Mouse (Mus musculus): ENCODE measurements around the gene Tmem80.
A peak's percentile ranks its signal among the peaks of the same experiment; 100 is the strongest.

Tmem80 gene

DNA sequence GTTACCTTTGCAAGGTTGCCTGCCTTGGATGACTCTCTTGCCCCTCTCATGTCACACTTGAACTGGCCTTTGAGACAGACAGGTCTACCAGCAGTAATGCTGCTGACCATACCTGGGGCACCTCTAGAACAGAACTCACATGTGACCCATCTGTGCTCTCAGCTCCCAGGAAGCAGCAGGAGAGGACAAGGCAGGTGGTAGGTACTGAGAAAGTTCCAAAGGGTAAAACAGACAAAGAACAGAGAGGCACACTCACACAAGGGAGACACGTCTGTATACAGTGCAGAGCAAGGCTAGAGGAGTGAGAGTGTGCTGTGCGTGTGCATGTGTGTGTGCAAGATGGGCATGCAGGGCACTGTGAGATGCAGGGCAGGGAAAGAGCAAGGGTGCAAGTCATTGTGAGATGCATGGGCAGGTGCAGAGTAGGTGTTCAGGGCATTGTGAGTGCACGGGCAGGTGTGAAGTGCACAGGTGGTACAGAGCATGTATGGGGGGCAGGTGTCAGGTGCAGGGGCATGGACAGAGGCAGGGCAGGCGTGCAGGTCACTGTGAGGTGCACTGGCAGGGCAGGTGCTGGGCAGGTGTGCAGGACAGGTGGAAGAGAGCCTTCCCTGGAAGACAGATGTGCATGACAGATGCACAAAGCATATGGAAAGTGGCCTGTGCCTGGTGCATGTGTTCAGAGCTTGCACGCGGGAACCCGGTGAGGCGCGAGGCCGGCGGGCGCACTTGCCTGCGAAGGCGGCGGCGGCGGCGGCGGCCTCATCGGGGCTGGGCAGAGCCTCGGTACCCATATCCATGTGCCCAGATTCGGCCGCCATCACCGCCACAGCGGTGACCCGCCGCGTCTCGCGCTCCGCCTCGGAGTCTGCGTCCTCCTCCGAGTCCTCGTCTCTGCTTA, 743 bp upstream of the Tmem80 start:
- peak; percentile 43 for DNase-seq (ENCODE audit: low spot score)

DNA sequence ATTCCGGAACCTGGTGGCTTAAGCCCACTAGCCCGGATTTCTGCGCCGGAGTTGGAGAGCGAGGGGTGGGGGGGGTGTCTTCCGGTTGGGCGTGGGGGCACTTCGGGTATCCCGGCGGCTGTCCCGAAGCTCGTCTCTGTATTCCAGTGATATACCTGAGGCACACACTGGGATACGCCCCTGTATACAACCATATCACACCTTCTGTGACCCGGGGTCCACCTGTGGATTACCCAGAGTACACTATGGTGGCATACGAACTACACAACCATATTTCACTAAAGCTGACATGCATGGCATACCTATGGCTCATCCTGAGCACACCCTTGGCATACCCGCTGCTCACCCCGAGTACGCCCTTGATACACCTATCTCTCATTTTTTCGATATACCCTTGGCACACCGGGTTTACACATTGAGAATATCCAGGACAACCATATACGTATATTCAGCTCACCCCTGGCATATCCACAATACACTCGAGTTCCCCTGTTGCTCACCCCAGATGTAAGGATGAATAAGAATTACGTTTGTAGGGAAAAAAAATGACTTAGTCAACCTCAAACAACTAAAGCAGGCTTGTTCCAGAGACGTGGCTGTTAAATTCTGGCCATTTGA, 943 bp downstream of the Tmem80 start:
- DNase-seq (ENCODE audit: low spot score), result no peak

- DNase-seq (ENCODE audit: low spot score), result no peak
Observed at GRCm38 (mm10) chr7:141330706-141331105, 3.2 kb downstream of the Tmem80 start.

DNA sequence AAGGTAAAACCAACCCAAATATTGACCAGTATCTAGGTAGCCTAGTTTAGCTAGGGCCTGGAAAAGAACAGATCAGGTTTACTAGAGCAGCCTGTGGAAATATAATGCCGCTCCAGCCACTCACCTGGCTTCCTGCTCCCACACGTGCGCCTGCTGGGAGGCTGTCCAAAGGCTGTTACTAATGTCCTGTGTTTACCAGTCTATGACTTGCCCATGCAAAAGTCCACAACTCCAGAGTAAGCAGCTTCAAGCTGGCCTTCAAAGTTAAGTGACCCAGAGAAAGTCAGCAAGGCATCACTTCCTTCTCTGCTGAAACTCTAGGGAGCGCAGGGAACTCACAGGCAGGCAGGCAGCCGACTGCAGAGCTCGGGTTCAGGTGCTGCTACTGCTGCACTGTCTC, 4.5 kb downstream of the Tmem80 start:
- no peak for DNase-seq (ENCODE audit: low spot score)

GRCm38 (mm10) chr7:141335044-141335579, 7.6 kb downstream of the Tmem80 start:
- no peak for DNase-seq (ENCODE audit: low spot score)

DNA sequence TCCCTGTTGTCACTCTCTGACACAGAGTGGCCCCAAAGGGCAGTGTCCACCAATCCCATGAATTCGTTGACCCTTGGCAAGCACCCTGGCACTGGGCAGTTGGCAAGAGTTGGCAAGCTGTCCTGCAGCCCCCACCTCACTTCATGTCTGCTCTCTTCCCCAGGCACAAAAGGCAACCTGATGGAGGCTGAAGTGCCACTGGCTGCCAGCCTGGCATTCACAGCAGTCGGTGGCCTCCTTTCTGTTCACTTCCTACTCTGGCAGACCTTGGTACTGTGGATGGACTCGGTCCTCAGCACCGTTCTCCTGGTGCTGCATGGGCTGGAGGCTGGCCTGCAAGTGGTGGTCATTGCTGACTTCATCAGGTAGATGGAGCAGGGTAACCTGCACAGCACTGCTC, 8.1 kb downstream of the Tmem80 start:
- no peak for DNase-seq (ENCODE audit: low spot score)

DNA sequence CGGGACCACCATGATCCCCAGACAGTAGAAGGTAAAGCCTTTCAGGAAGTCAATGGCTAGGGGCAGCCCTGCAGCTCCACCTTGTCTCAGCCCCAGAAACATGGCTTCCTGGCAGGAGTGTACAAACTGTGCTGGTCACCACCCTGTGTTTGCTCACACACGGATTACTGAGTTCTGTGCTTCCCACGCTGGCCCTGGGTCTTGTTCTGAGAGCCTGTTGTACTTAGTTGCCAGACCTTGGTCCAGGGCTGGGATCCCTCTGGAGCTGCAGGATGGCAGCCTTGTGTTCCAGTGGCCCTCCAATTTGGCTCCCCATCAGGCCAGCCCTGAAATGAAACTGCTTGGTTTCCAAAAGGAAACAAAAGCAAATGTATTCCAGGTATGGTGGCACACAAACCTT, 8.8 kb downstream of the Tmem80 start:
- no peak for DNase-seq (ENCODE audit: low spot score)

DNA sequence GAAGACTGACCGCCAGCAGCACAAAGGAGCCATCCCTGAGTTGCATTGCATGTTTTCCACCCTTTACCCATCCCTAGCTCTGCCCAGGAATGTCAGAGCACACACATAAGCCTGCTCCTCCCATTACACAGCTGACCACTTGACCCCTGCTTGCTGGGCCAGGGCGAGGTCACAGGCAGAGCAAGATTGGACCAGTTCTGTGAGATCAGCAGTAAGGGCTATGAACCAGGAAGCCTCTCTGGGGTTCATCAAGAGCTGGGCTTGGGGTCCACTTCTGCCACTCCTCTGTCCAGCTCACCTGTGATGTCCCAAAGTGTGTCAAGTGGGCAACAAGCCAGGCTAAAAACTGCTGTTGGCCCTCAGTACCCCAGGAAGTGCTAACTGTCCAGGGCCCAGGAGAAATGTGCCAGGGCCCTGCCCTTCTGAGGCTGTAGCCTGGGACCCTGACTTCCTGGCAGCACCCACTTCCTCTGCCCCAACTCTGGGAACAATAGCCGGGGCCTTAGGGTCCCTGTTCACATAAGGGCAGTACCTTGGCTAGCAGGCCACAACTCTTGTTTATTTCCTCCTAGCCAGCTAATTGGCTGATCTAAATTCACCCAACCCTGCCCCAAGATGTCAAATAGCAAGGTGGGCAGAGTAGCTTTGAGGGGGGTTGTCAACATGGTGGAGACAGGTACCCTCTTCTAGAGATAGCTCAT, 10.3 kb downstream of the Tmem80 start:
- DNase-seq (ENCODE audit: low spot score), result no peak

GRCm38 (mm10) chr7:141338576-141339131, 11.1 kb downstream of the Tmem80 start, which contains the start of gene Eps8l2:
TSS of gene Eps8l2 (plus strand) at chr7:141338880.
- no peak for DNase-seq (ENCODE audit: low spot score)

DNA sequence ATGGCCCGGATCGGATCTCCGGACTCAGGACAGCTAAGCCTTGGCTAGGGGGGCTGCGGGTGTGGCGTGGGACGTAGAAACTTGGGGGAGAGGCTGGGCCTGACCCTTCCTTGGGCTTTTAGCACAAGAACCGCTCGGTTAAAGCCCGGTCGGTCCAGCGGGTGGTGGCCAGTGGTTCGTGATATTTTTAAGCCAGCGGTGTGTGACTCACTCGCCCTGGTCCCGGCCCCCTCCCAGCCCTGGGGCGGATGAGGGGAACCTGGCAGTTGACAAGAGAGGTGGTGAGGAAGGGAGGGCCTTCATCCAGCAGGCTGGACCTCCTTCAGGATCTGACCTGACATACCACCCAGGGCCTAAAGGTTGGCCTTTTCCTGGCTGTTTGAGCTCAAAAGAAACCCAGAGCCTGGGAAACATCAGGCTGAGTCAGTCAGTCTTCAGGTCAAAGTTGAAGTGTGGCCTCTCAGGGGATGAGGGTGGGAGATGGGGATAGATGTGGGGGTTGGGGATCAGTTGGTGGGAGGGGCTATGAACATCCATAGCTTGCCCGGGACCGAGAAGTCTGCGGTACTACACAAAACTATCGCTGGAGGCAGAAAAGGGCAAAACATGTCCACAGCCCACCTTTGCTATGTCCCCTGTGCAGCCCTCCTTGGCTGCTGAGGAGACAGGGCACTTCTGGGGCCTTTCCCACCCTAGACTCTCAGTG, 11.8 kb downstream of the Tmem80 start:
- no peak for DNase-seq (ENCODE audit: low spot score)

GRCm38 (mm10) chr7:141340023-141340422, 12.5 kb downstream of the Tmem80 start:
- DNase-seq (ENCODE audit: low spot score), result no peak

DNA sequence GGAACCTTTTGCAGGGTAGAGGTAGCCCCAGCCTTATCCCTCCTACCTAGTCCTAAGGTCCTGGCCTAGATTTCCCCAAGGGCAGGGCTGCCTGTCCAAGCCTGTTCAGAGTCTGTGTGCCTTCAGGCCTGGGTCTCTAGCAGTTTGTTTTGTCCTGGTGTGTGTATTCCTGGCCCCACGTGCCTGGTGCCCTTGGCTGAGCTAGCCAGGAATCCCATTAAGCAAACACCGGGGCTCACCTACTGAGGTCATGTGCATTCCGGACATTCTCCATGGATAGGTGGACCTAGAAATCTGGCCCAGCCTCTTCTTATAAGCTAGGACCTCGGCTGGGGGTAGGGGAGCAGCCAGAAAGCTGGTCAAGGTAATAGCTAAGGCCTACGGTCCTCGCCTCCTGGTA, 12.9 kb downstream of the Tmem80 start:
- DNase-seq (ENCODE audit: low spot score), result no peak

DNA sequence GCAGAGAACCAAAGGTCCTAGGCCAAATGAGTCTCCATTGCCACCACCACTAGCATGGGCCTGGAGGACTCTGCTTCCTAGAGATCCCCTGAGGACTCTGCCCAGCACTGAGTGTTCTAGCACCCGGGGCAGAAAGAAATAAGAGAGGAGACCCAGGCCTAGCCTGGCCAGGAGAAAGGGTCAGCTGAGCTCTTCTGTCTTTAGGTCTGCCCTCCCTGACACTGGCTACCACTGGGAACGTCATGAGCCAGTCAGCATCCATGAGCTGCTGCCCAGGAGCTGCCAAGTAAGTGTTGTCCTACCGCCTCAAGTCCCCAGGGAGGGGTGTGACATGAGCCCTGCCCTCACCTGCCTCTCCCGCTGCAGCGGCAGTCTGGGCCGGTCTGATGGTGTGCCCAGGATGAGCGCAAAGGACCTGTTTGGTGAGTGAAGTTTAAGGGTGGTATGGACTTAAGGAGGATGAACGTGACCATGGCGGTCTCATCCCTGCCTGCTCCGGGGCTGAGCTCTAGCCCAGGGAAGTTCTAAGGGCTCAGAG, 14.2 kb downstream of the Tmem80 start:
- DNase-seq (ENCODE audit: low spot score), result no peak

- no peak for DNase-seq (ENCODE audit: low spot score)
Observed at GRCm38 (mm10) chr7:141343230-141343629, 15.7 kb downstream of the Tmem80 start.

GRCm38 (mm10) chr7:141343696-141344095, 16.2 kb downstream of the Tmem80 start:
- no peak for DNase-seq (ENCODE audit: low spot score)

GRCm38 (mm10) chr7:141344787-141345186, 17.2 kb downstream of the Tmem80 start:
- DNase-seq (ENCODE audit: low spot score), result no peak

DNA sequence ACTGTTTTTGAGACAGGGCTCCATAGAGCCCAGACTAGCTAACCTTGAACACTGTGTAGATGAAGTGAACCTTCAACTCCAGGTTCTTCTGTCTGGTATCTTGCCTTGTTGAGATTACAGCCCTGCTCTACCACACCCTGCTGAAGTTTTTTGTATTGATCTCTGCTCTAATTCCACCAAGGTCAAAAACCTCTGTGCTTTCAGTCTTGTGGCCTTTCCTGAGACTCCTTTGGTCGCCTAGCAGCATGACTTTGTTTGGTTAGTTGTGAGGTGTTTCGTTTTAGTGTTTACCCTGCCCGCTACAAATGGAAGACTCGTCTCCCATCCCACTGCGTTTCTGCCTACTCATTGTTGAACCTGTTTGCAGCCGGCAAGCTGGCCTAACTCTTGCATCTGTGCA, 23.5 kb downstream of the Tmem80 start:
- no peak for DNase-seq (ENCODE audit: low spot score)

- no peak for DNase-seq (ENCODE audit: low spot score)
Observed at GRCm38 (mm10) chr7:141355051-141355450, 27.5 kb downstream of the Tmem80 start.

DNA sequence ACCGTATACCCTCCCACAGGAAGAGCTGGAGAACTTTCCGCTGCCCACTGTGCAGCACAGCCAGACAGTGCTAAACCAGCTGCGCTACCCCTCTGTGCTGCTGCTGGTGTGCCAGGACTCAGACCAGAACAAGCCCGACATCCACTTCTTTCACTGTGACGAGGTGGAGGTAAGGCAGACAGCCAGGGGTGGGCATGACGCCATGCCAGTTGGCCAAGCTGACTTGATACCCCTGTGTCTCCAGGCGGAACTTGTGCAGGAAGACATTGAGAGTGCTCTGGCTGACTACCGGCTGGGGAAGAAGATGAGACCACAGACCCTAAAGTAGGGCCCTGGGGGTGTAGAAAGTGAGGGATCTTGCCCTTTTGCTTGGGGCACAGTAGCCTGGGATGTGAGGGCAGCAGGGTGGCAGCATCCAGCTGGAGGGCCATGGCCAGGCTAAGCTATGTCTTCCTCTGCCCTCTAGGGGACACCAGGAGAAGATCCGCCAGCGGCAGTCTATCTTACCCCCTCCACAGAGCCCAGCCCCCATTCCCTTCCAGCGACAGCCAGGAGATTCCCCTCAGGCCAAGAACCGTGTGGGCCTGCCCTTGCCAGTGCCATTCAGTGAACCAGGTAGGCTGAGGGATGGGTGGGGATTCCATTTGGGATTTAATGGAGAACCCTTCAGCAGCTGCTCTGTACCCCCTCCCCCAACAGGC, 28.2 kb downstream of the Tmem80 start:
- no peak for DNase-seq (ENCODE audit: low spot score)

DNA sequence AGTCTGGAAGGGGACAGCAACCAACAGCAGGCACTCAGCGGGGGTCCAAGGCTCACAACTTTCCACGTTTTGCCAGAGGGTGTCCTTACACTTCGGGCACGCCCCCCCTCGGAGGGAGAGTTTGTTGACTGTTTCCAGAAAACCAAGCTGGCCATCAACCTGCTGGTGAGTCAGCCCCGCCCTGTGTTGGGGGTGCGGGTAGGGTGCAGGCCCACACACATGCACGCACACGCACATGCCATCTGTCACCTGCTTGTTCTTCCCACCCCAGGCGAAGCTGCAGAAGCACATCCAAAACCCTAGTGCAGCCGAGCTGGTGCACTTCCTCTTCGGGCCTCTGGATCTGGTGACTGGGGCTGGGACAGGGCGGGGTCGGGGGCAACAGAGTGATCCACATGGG, 29.4 kb downstream of the Tmem80 start:
- DNase-seq (ENCODE audit: low spot score), result no peak

GRCm38 (mm10) chr7:141361510-141361909, 34.0 kb downstream of the Tmem80 start:
- DNase-seq (ENCODE audit: low spot score), result no peak

Measured in left cerebral cortex, adult 11 months (tissue).